Mouse (Mus musculus) hindbrain, embryonic 10.5 days (tissue): ENCODE results near the gene Zbtb34. TPM values are rescaled to one million over a fixed set of nuclear protein-coding genes. Genes with fewer than 3 reads are reported as not detected.

ENCODE experiments used
- DNase-seq: peaks from one replicate; pipeline ENCODE4 v3.0.0-alpha.2; 2017; ENCODE audit warnings: low spot score
- H3K27ac ChIP-seq: fragments of 300-500 bp; sonication (generic); 2 replicates; pipeline ENCODE4 v1.5.1; 2016; ENCODE audit warnings: mild to moderate bottlenecking, moderate library complexity
- H3K27me3 ChIP-seq: fragments of 300-500 bp; sonication (generic); 2 replicates; pipeline ENCODE4 v1.6.1; 2016; ENCODE audit warnings: mild to moderate bottlenecking; ENCODE audit not compliant: poor library complexity, insufficient read depth, severe bottlenecking
- H3K36me3 ChIP-seq: fragments of 300-500 bp; sonication (generic); 2 replicates; pipeline ENCODE4 v1.6.1; 2016; ENCODE audit warnings: mild to moderate bottlenecking, moderate library complexity
- H3K4me1 ChIP-seq: fragments of 300-500 bp; sonication (generic); replicated peaks from 2 replicates; pipeline ENCODE4 v1.6.1; 2016; ENCODE audit warnings: mild to moderate bottlenecking
- H3K4me3 ChIP-seq: fragments of 300-500 bp; sonication (generic); 2 replicates; pipeline ENCODE4 v1.5.1; 2016; ENCODE audit warnings: mild to moderate bottlenecking, moderate library complexity
- H3K9me3 ChIP-seq: fragments of 300-500 bp; sonication (generic); 2 replicates; pipeline ENCODE4 v1.6.1; 2016; ENCODE audit warnings: mild to moderate bottlenecking, moderate library complexity
- WGBS: fragments of 180-500 bp; shearing (Covaris S2); methylation state at CpG from one replicate; pipeline ENCODE4 v1.1.7; 2016; 5-methylcytosine and 5-hydroxymethylcytosine counted together
- polyA plus RNA-seq: library from polyadenylated mRNA; unstranded; fragments of >200 nt; fragmentation: Nextera tagmentation; extraction: Ambion mirVana; gene quantifications from 2 replicates; pipeline ENCODE4 v1.2.1, GENCODE M21; 2016

Gene Zbtb34
- polyA plus RNA-seq: 7.2 and 8.2 TPM in 2 replicates

- under 1% methylated on average over 94 of the region's 102 CpGs for WGBS
- peaks cover 18% of the 10 kb centered on the region for H3K36me3 ChIP-seq
- peaks cover 5% of the 10 kb centered on the region; the same call in 1 of the 2 replicates for H3K27me3 ChIP-seq
- no peaks in the 10 kb centered on the region for H3K9me3 ChIP-seq
- H3K4me3 ChIP-seq: peak within 1 kb of the TSS; percentile 99
- peaks cover 55% of the 10 kb centered on the region for H3K4me1 ChIP-seq
- peak within 1 kb of the TSS; percentile 93 for H3K27ac ChIP-seq
- DNase-seq: peak; percentile 76
Observed at GRCm38 (mm10) chr2:33430771-33431699, at the start of gene Zbtb34. TSS of gene Zbtb34 (minus strand) at chr2:33431324.

DNA sequence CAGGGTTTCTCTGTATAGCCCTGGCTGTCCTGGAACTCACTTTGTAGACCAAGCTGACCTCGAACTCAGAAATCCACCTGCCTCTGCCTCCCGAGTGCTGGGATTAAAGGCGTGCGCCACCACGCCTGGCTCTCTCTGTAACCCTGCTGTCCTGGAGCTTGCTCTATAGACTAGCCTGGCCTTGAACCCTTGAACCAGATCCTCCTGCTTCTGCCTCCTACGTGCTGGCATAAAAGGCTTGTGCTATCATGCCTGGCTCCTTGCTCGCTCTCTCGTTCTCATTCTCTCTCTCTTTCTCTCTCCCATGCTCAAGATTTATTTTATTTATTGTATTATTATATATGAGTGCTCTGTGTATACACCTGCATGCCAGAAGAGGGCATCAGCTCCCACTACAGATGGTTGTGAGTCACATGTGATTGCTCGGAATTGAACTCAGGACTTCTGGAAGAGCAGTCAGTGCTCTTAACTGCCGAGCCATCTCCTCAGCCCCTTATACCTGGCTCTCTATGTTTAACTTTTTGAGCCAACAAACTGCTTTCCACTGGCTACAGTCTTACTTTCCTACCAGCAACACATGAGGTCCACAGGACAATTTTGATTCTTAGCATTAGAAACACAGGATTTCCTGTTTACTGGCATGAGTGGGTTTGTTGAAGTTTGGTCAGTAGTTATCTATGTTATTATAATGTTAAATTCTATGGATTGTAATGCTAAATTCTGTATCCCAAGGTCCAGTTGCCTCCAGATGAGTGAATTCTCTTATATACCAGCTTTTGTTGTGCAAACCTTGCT, 47.0 kb upstream of the Zbtb34 start:
- no peak for DNase-seq

GRCm38 (mm10) chr2:33475961-33476360, 44.8 kb upstream of the Zbtb34 start:
- Histone ChIP-seq H3K36me3 (no peaks in the 10 kb centered on the region), H3K9me3 (0 out of 2 replicates have a peak, but pooled peaks cover 3% of the 10 kb centered on the region)
- DNase-seq: no peak

More for the DNA sequence above, 47.0 kb upstream of the Zbtb34 start:
- Histone ChIP-seq H3K4me3 (no peak overlapping the region), H3K36me3 (no peaks in the 10 kb centered on the region), H3K27ac (no peak overlapping the region), H3K9me3 (no peaks in the 10 kb centered on the region), H3K4me1 (peaks cover 5% of the 10 kb centered on the region; the same call in 1 of the 2 replicates), H3K27me3 (no peaks in the 10 kb centered on the region)
- 90% methylated on average over 10 of the region's 10 CpGs for WGBS

GRCm38 (mm10) chr2:33468466-33469097, 37.5 kb upstream of the Zbtb34 start, which contains the start of gene Zbtb43:
TSS of gene Zbtb43 (minus strand) at chr2:33468559.
- peak; percentile 97 for DNase-seq
- H3K27me3 ChIP-seq: no peaks in the 10 kb centered on the region
- H3K9me3 ChIP-seq: 0 out of 2 replicates have a peak, but pooled peaks cover 3% of the 10 kb centered on the region
- H3K4me1 ChIP-seq: peaks cover 32% of the 10 kb centered on the region
- peaks cover 7% of the 10 kb centered on the region for H3K36me3 ChIP-seq
- H3K4me3 ChIP-seq: peak within 1 kb of the TSS; percentile 98
- peak within 1 kb of the TSS; percentile 92 for H3K27ac ChIP-seq
- 5% methylated on average over 36 of the region's 36 CpGs for WGBS

More at GRCm38 (mm10) chr2:33475961-33476360, 44.8 kb upstream of the Zbtb34 start:
- Histone ChIP-seq H3K27ac (no peak overlapping the region), H3K4me1 (no peaks in the 10 kb centered on the region), H3K4me3 (no peak overlapping the region), H3K27me3 (no peaks in the 10 kb centered on the region)

- H3K36me3 ChIP-seq: peaks cover 15% of the 10 kb centered on the region
- WGBS: 6% methylated on average over 57 of the region's 57 CpGs
- H3K4me1 ChIP-seq: peaks cover 32% of the 10 kb centered on the region
- peak overlapping the region; percentile 98 for H3K4me3 ChIP-seq
- H3K9me3 ChIP-seq: 0 out of 2 replicates have a peak, but pooled peaks cover 3% of the 10 kb centered on the region
- H3K27me3 ChIP-seq: no peaks in the 10 kb centered on the region
- peak overlapping the region; percentile 92 for H3K27ac ChIP-seq
- DNase-seq: no peak
Observed at GRCm38 (mm10) chr2:33467546-33468465, 36.7 kb upstream of the Zbtb34 start.

DNA sequence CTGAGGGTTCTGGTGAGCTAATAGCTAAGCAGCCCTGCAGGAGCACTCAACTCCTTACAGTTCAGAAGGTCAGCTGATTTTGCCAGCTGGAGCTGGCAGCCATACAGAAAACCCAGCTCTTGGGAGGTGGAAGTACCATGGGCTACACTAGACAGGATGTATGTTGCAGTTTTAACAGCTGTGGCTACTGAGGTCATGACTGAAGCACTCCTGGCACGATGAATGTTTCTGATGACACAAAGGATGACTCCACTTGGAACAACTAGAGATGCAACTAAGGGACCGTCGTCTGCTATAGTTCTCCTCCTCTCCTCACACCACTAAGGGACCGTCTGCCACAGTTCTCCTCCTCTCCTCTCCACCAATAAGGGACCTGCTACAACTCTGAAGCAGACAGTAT, 34.8 kb upstream of the Zbtb34 start:
- Histone ChIP-seq H3K9me3 (no peaks in the 10 kb centered on the region), H3K36me3 (peaks cover 33% of the 10 kb centered on the region), H3K4me3 (no peak overlapping the region), H3K27ac (no peak overlapping the region), H3K4me1 (peaks cover 32% of the 10 kb centered on the region), H3K27me3 (no peaks in the 10 kb centered on the region)
- WGBS: 84% methylated on average over 4 of the region's 4 CpGs
- DNase-seq: no peak

GRCm38 (mm10) chr2:33465215-33465614, 34.1 kb upstream of the Zbtb34 start:
- Histone ChIP-seq H3K4me1 (peaks cover 32% of the 10 kb centered on the region), H3K27ac (no peak overlapping the region), H3K27me3 (no peaks in the 10 kb centered on the region), H3K9me3 (no peaks in the 10 kb centered on the region), H3K4me3 (no peak overlapping the region), H3K36me3 (peaks cover 41% of the 10 kb centered on the region)
- WGBS: 48% methylated on average over 5 of the region's 5 CpGs
- no peak for DNase-seq

DNA sequence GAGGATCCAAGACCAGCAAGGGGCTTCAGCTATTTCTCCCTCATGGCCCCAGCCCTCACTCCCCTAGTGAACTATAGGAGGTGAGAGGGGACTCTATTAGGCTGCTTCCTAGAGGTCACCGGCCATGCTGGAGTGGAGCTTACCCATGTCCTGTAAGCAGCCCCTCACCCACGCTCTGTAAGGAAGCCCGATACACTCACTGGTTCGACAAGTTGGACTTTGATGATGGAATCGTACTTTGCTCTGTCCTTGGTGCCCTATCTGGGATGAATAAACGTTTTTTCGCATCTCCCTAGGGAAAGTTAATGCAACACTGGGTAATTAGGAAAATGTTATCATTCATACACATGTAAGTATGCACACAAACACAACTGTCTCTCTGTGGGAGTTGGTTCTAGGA, 30.9 kb upstream of the Zbtb34 start:
- Histone ChIP-seq H3K4me3 (no peak overlapping the region), H3K27ac (no peak overlapping the region), H3K27me3 (no peaks in the 10 kb centered on the region), H3K4me1 (peaks cover 22% of the 10 kb centered on the region), H3K9me3 (no peaks in the 10 kb centered on the region), H3K36me3 (peaks cover 69% of the 10 kb centered on the region)
- 90% methylated on average over 7 of the region's 7 CpGs for WGBS
- no peak for DNase-seq

GRCm38 (mm10) chr2:33461066-33461465, 29.9 kb upstream of the Zbtb34 start:
- Histone ChIP-seq H3K4me3 (no peak overlapping the region), H3K27ac (no peak overlapping the region), H3K9me3 (no peaks in the 10 kb centered on the region), H3K36me3 (peaks cover 76% of the 10 kb centered on the region), H3K4me1 (peaks cover 15% of the 10 kb centered on the region), H3K27me3 (no peaks in the 10 kb centered on the region)
- 61% methylated on average over 1 of the region's 1 CpGs for WGBS
- no peak for DNase-seq

DNA sequence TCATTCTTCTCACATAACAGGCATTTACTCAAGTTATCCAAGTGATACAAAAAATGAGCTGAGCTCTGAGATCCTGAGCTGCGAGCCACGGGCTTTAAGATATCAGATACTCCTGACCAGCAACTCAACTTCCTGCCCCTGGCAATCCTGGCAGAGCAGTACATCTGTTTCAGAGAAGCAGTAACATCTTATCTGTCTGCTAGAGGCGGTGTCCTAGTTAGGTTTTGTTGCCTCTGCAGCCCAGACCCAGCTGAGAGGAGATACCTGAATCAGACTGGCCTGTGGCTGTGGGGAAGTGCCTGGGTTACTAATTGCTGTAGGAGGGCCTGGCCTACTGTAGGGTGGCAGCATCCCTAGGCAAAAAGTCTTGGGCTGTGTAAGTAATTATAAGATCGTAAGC, 28.5 kb upstream of the Zbtb34 start:
- H3K27ac ChIP-seq: no peak overlapping the region
- DNase-seq: no peak
- no peaks in the 10 kb centered on the region for H3K9me3 ChIP-seq
- 89% methylated on average over 4 of the region's 4 CpGs for WGBS
- peaks cover 90% of the 10 kb centered on the region for H3K36me3 ChIP-seq
- H3K27me3 ChIP-seq: no peaks in the 10 kb centered on the region
- H3K4me3 ChIP-seq: no peak overlapping the region
- H3K4me1 ChIP-seq: peaks cover 5% of the 10 kb centered on the region; the same call in 1 of the 2 replicates

- no peaks in the 10 kb centered on the region for H3K9me3 ChIP-seq
- H3K27me3 ChIP-seq: no peaks in the 10 kb centered on the region
- DNase-seq: no peak
- no peak overlapping the region for H3K27ac ChIP-seq
- WGBS: 88% methylated on average over 3 of the region's 3 CpGs
- peaks cover 5% of the 10 kb centered on the region; the same call in 1 of the 2 replicates for H3K4me1 ChIP-seq
- H3K4me3 ChIP-seq: no peak overlapping the region
- peaks cover 94% of the 10 kb centered on the region for H3K36me3 ChIP-seq
Observed at GRCm38 (mm10) chr2:33456696-33457095, 25.6 kb upstream of the Zbtb34 start.
